Mouse (Mus musculus) liver, postnatal 0 days (tissue): ENCODE results near the gene Fcgrt.

Experiments
- CTCF ChIP-seq: sonication (generic); IDR thresholded peaks from 2 replicates; pipeline ENCODE4 v1.5.1; 2016; ENCODE audit warnings: antibody characterized with exemption, low read depth
- EP300 ChIP-seq: IDR thresholded peaks from 2 replicates; pipeline ENCODE4 v1.6.1; 2016; ENCODE audit warnings: antibody characterized with exemption, low read depth, mild to moderate bottlenecking

DNA sequence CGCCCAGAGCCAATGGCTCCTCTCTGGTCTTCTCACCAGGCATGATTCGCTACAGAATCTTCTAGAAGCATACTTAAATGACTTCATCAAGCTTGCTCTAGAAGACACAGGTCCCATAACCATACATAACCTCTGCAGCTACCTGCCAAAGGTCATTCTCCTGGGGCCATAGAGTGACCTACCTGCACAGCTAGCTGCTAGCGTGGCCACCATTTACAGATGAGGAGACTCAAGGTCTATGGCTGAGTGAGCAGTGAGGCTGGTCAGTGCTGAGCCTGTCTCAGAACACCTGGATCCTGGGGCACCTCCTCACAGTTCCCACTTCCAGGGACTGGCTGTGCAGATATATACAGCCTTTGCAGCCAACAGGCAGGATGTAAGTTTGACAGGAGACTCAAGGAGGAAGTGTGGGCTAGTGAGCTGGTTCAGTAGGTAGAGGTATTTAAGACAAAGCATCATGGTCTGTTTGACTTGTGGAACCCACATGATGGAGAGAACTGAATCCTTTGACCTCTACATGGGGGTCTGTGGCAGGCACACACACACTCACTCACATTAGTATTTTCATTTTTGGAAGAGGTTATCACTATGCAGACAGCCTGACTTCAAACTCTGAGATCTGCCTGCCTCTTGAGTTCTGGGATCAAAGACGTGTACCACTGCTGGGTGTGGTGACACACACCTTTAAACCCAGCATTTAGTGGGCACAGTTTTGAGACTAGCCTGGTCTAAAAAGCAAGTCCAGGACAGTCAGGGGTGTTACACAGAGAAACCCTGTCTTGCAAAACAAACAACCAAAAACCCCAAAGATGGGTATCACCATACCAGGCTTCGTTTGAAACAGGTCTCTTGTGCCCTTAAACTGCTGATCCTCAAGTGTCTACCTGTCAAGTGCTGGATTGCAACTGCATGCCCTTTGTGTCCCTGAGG is 16.4 kb upstream of the Fcgrt start:
- TF ChIP-seq EP300: no peak
- no peak for TF ChIP-seq CTCF
